Mouse (Mus musculus): ENCODE results near the gene Asprv1.
A peak's percentile ranks its signal among the peaks of the same experiment; 100 is the strongest.

Gene Asprv1

GRCm38 (mm10) chr6:86668580-86669239, 40.7 kb downstream of the Asprv1 start, which contains the start of gene Mxd1:
TSS of gene Mxd1 (minus strand) at chr6:86669161.
- no peak for DNase-seq

- DNase-seq: peak; percentile 100
Observed at GRCm38 (mm10) chr6:86669240-86669727, 41.3 kb downstream of the Asprv1 start.

- peak; percentile 91 for DNase-seq
Observed at GRCm38 (mm10) chr6:86670873-86671272, 42.9 kb downstream of the Asprv1 start.

DNA sequence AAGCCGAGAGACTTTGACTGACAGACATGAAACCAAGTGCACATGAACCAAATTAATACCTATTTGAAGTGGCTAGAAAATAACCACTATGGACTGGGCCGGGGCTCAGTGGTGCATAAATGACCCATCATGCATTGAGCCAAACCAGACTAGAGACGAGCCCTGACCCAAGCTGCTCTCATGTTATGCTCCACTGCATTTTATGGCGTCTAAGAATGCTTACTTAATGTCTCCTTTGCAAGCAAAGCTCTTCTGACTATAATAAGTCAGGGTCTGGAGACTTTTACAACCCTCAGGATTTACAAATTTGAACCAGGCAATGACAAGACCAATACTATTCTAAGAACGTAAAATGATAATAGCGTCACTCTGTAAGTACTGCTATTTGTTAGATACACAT, 50.4 kb downstream of the Asprv1 start:
- DNase-seq: no peak
